Mouse (Mus musculus): ENCODE results near the gene Tomm40.

- no peak for TF ChIP-seq POLR2A (IDR thresholded peaks at IDR 0.05; ENCODE audit: borderline replicate concordance, extremely low read depth, low read depth, low read length)
- no peak for TF ChIP-seq CTCF (IDR thresholded peaks at IDR 0.05; ENCODE audit: insufficient read depth, low read length)
Measured at GRCm38 (mm10) chr7:19688611-19689010, 26.6 kb downstream of the Tomm40 start.

Measured in lung, adult 2 months (tissue).